Mouse (Mus musculus): ENCODE measurements around the gene Inhbc. TPM values are rescaled to one million over a fixed set of nuclear protein-coding genes. Genes with fewer than 3 reads are reported as not detected.

Inhbc gene
- total and polyA plus RNA-seq, 3 experiments = not detected

DNA sequence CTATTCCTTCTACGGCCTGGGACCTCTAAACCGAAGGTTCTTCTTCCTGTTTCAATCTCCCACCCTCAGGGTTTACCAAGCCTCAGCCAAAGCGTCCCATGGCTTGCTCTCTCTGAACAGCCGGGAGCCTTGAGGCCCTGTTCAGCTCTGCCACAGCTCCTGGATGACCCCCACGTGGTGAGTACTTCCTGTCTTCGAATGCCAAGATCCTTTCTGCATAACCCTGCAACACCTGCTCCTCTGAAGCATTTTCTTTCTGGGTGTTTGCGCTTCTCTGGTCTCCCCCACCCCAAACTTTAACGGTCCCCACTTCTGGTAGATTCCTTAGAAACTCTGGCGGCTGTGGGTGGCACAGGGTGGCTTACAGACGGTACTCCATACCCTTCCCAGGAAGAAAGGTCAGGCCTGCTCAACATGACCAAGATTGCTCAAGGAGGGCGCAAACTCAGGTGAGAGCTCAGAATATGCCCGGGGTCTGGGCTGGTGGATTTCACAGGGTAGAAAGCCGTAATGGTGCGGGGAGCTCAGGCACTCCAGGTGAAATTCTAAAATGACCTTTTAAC is 44.7 kb downstream of the Inhbc start:
- Histone ChIP-seq H3K4me3 (no peak overlapping the region; the same call in 1 of the 2 replicates), H3K36me3 (ENCODE audit: control insufficient read depth, insufficient read depth, low read length) (no peaks in the 10 kb centered on the region), H3K27ac (no peak overlapping the region), H3K9ac (ENCODE audit: low read depth, low read length) (no peak overlapping the region), H3K79me2 (replicated peaks; ENCODE audit: control insufficient read depth, insufficient read depth, low read length) (no peaks in the 10 kb centered on the region), H3K27me3 (ENCODE audit: control insufficient read depth, insufficient read depth, low read length) (0 out of 2 replicates have a peak, but pooled peaks cover 2% of the 10 kb centered on the region), H3K4me1 (ENCODE audit: control insufficient read depth, insufficient read depth, low read length) (no peaks in the 10 kb centered on the region)
- intact Hi-C loops (cut with DNase I) = loop anchor here (5.0 kb wide), 1 partner anchor 153 kb away; no protein-coding TSS in a partner anchor
- 53% methylated on average over 14 of the region's 14 CpGs for WGBS
- no peak for DNase-seq
- TF ChIP-seq POLR2A (IDR thresholded peaks at IDR 0.05; ENCODE audit: insufficient read depth, low read depth, low read length) (no peak), CTCF (IDR thresholded peaks at IDR 0.05) (no peak), EP300 (IDR thresholded peaks at IDR 0.05; ENCODE audit: insufficient read depth, low read depth, low read length) (no peak)

DNA sequence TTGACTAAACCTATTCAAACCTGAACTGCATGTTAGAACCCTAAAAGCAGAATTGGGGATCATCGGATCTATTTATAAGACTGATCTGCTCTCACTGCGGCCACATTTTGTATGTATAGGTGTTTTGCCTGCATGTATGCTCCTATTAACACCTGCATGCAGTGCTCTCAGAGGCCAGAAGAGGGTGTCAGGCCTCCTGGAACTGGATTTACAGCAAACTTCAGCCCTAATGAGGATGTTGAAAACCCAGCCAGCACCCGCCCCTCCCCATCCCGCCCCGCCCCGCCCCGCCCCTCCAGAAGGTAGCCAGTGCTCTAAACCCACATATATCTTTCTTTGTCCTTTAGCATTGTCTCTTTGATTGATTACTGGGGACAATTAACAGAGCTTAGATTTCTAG is 45.7 kb downstream of the Inhbc start:
- DNase-seq = peak; percentile 48 to 54

DNA sequence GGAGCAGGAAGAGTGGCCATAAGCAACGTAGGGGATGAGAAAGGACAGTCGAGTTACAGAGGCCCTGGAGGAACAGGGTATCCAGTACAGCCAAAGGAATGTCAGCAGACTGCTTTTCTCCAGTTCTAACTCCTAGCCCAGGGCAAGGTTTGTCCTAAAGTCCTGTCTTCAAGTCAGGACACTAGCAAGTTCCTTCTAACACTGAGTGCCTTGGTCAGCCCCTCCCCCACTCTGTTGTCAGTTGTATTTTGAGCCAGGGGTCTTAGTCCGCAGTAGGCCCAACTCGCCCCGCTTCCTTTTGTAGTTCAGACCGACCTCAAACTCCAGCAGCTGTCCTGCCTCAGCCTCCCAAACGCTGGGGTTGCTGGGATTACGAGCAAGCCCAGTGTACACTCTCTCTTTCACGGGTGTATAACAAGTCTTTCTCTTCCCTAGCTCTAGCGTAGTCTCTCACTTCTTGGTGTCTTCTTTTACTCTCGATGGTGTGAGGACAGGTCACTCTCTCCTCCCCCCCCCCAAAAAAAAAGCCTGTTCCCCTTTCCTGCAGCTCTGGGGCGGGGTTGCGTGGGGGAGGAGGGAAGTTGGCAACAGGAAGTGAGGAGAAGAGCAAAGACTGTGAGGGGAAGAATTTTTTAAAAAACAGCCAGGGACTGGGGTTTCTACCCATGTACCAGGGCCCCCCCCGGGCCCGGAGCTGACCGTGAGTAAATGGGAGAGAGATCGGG is 46.9 kb downstream of the Inhbc start:
- 59% methylated on average over 17 of the region's 17 CpGs for WGBS
- intact Hi-C loops (cut with DNase I) = no loop called here
- H3K36me3 ChIP-seq (ENCODE audit: control insufficient read depth, insufficient read depth, low read length) = no peaks in the 10 kb centered on the region
- no peak for TF ChIP-seq POLR2A (IDR thresholded peaks at IDR 0.05; ENCODE audit: insufficient read depth, low read depth, low read length)
- TF ChIP-seq CTCF (IDR thresholded peaks at IDR 0.05) = no peak
- TF ChIP-seq EP300 (IDR thresholded peaks at IDR 0.05; ENCODE audit: insufficient read depth, low read depth, low read length) = no peak
- peak in 1 of 2 experiments; percentile 63 for DNase-seq
- H3K4me1 ChIP-seq (ENCODE audit: control insufficient read depth, insufficient read depth, low read length) = no peaks in the 10 kb centered on the region
- H3K79me2 ChIP-seq (replicated peaks; ENCODE audit: control insufficient read depth, insufficient read depth, low read length) = no peaks in the 10 kb centered on the region
- peak overlapping the region; percentile 38; the same call in 1 of the 2 replicates for H3K27ac ChIP-seq
- H3K27me3 ChIP-seq (ENCODE audit: control insufficient read depth, insufficient read depth, low read length) = 0 out of 2 replicates have a peak, but pooled peaks cover 2% of the 10 kb centered on the region
- H3K4me3 ChIP-seq = no peak overlapping the region
- no peak overlapping the region for H3K9ac ChIP-seq (ENCODE audit: low read depth, low read length)

More for the DNA sequence above, 45.7 kb downstream of the Inhbc start:
- intact Hi-C loops (cut with DNase I) = no loop called here
- Histone ChIP-seq H3K27me3 (ENCODE audit: control insufficient read depth, insufficient read depth, low read length) (0 out of 2 replicates have a peak, but pooled peaks cover 2% of the 10 kb centered on the region), H3K9ac (ENCODE audit: low read depth, low read length) (no peak overlapping the region), H3K79me2 (replicated peaks; ENCODE audit: control insufficient read depth, insufficient read depth, low read length) (no peaks in the 10 kb centered on the region), H3K4me3 (no peak overlapping the region), H3K36me3 (ENCODE audit: control insufficient read depth, insufficient read depth, low read length) (no peaks in the 10 kb centered on the region), H3K27ac (no peak overlapping the region), H3K4me1 (ENCODE audit: control insufficient read depth, insufficient read depth, low read length) (no peaks in the 10 kb centered on the region)
- TF ChIP-seq POLR2A (IDR thresholded peaks at IDR 0.05; ENCODE audit: insufficient read depth, low read depth, low read length) = no peak
- peak; percentile 60 for TF ChIP-seq CTCF (IDR thresholded peaks at IDR 0.05)
- 17% methylated on average over 7 of the region's 7 CpGs for WGBS

DNA sequence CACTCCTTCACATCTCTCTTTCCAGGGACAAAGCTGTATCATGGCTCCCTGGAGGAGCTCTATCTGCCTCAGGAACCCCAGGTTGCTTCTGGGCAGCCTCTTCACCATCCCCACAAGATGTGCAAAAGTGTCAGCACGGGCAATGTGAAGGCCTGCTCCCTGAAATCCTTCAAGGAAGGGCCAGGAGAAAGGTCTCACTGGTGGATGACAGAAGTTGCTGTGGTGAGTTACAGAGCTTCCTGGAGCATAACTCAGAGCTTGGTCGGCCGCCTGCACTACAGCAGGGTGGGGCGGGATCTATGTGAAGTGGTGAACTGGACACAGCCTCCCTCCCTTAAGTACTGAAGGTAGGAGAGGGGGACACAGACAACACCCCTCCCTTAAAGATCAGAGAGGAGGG is 47.6 kb downstream of the Inhbc start:
- intact Hi-C loops (cut with DNase I) = no loop called here
- WGBS = 65% methylated on average over 4 of the region's 4 CpGs
- TF ChIP-seq CTCF (IDR thresholded peaks at IDR 0.05) = no peak
- H3K27me3 ChIP-seq (ENCODE audit: control insufficient read depth, insufficient read depth, low read length) = 0 out of 2 replicates have a peak, but pooled peaks cover 2% of the 10 kb centered on the region
- H3K4me1 ChIP-seq (ENCODE audit: control insufficient read depth, insufficient read depth, low read length) = no peaks in the 10 kb centered on the region
- H3K4me3 ChIP-seq = no peak overlapping the region
- no peaks in the 10 kb centered on the region for H3K79me2 ChIP-seq (replicated peaks; ENCODE audit: control insufficient read depth, insufficient read depth, low read length)
- H3K36me3 ChIP-seq (ENCODE audit: control insufficient read depth, insufficient read depth, low read length) = no peaks in the 10 kb centered on the region
- no peak overlapping the region for H3K9ac ChIP-seq (ENCODE audit: low read depth, low read length)
- H3K27ac ChIP-seq = no peak overlapping the region
- DNase-seq = no peak

DNA sequence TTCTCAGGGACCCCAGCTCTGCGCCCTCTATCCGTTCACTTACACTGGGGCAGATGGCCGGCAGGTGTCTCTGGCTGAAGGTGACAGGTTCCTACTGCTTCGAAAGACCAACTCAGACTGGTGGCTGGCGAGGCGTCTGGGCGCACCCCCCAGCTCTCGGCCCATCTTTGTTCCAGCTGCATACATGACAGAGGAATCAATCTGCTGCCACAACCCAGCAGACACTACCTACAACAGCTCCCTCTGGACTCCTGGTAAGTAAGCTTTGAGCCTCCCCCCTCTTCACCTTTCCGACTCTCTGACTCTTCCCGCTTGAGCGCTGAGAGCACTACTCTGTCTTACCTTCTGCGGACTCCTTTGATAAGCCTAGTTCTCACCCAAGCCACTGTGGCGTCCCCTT is 48.1 kb downstream of the Inhbc start:
- Histone ChIP-seq H3K27ac (no peak overlapping the region), H3K9ac (ENCODE audit: low read depth, low read length) (no peak overlapping the region), H3K36me3 (ENCODE audit: control insufficient read depth, insufficient read depth, low read length) (no peaks in the 10 kb centered on the region), H3K4me3 (no peak overlapping the region), H3K4me1 (ENCODE audit: control insufficient read depth, insufficient read depth, low read length) (no peaks in the 10 kb centered on the region), H3K27me3 (ENCODE audit: control insufficient read depth, insufficient read depth, low read length) (0 out of 2 replicates have a peak, but pooled peaks cover 2% of the 10 kb centered on the region), H3K79me2 (replicated peaks; ENCODE audit: control insufficient read depth, insufficient read depth, low read length) (no peaks in the 10 kb centered on the region)
- TF ChIP-seq EP300 (IDR thresholded peaks at IDR 0.05; ENCODE audit: insufficient read depth, low read depth, low read length) (no peak), POLR2A (IDR thresholded peaks at IDR 0.05; ENCODE audit: insufficient read depth, low read depth, low read length) (no peak), CTCF (IDR thresholded peaks at IDR 0.05) (no peak)
- no peak for DNase-seq
- intact Hi-C loops (cut with DNase I) = no loop called here
- 69% methylated on average over 13 of the region's 13 CpGs for WGBS

DNA sequence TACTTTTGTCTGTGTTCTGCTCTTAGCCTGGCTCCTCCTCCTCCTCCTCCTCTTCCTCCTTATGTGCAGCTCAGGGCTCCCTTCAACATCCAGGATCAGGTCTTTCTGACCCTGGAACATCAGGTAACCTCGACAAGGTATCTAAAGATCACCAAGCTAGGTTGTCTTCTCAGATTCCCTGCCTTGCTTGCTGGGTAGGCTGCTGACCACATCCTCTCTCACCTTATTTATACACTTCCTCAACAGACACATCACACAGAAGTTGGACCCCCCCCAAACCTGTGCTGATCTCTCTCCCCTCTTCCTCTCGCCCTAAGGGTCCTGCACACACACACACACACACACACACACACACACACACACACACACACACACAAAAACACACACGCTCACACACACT is 48.6 kb downstream of the Inhbc start, which contains the start of gene Arhgap9:
Gene Arhgap9, plus strand, starts transcription at position 344 of the 400 bp plus-strand sequence.
- Histone ChIP-seq H3K36me3 (ENCODE audit: control insufficient read depth, insufficient read depth, low read length) (no peaks in the 10 kb centered on the region), H3K4me3 (no peak within 1 kb of the TSS), H3K4me1 (ENCODE audit: control insufficient read depth, insufficient read depth, low read length) (no peaks in the 10 kb centered on the region), H3K79me2 (replicated peaks; ENCODE audit: control insufficient read depth, insufficient read depth, low read length) (no peaks in the 10 kb centered on the region), H3K27me3 (ENCODE audit: control insufficient read depth, insufficient read depth, low read length) (0 out of 2 replicates have a peak, but pooled peaks cover 2% of the 10 kb centered on the region), H3K9ac (ENCODE audit: low read depth, low read length) (no peak within 1 kb of the TSS), H3K27ac (no peak within 1 kb of the TSS)
- intact Hi-C loops (cut with DNase I) = no loop called here
- TF ChIP-seq CTCF (IDR thresholded peaks at IDR 0.05) = no peak
- TF ChIP-seq EP300 (IDR thresholded peaks at IDR 0.05; ENCODE audit: insufficient read depth, low read depth, low read length) = no peak
- TF ChIP-seq POLR2A (IDR thresholded peaks at IDR 0.05; ENCODE audit: insufficient read depth, low read depth, low read length) = no peak
- 72% methylated on average over 3 of the region's 3 CpGs for WGBS
- DNase-seq = no peak
